Mouse (Mus musculus) small intestine, adult 2 months (tissue): Measurements from ENCODE around the gene Jup.

ENCODE experiments used
- CTCF ChIP-seq: fragments of 200-500 bp; IDR thresholded peaks from 2 replicates; pipeline ENCODE4 v1.5.1; 2012; ENCODE audit warnings: low read depth, mild to moderate bottlenecking, control low read depth, inconsistent platforms, low read length, moderate library complexity, mixed read lengths; ENCODE audit not compliant: insufficient replicate concordance, insufficient read length; ENCODE audit errors: extremely low read depth
- POLR2A ChIP-seq: fragments of 200-500 bp; IDR thresholded peaks from 2 replicates; pipeline ENCODE4 v1.6.1; 2012; ENCODE audit warnings: low read depth, mild to moderate bottlenecking, control low read depth, inconsistent platforms, low read length, moderate library complexity

DNA sequence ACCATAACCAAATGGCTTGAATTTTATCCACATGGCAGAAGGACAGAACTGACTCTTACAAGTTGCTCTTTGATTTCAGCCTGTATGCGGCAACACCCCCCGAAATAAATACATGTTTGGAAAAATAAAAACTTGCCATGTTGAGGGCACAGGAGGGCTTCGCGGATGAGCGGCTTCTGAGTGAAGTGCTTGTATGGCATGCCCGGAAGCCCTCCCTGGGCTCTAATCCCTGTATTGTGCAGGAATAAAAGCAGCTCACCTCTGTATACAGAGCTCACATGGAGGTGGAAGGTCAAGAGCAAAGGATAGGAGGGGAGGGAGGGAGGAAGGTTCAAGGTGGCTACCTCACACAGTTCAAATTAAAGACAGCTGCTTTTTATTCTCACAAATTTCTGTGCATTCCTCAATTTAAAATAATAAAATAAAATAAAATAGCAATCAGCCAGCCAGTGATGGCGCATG, 5.6 kb downstream of the Jup start:
- TF ChIP-seq CTCF, result no peak
- no peak for TF ChIP-seq POLR2A
